Mouse (Mus musculus): ENCODE data around the gene Nek1. TPM values are rescaled to one million over a fixed set of nuclear protein-coding genes. Genes with fewer than 3 reads are reported as not detected.

Nek1 gene
- polyA plus RNA-seq, 1 experiment, result 1.5 TPM

DNA sequence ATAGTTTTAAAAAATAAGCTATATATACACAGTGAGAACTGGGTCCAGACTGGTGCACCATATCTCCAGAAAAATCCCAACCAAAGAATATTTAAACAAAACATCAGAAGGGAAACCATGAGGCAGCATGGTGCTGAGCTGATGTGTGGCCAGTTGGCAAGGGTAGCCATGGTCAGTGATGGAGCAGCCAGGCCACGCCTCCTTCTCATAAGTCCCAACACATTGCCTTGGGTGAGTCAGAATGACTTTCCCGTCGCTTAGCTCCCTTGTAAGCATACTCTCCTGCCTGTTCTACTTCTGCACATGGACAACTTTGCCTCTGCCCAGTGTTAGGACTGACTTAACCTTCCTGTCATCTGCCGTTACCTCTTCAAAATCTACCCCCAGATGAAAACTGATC lies 118.9 kb downstream of the Nek1 start:
- H3K4me3 ChIP-seq (ENCODE audit: insufficient read depth, poor library complexity, severe bottlenecking), result no peak overlapping the region
- H3K79me3 ChIP-seq (ENCODE audit: low read depth), result no peaks in the 10 kb centered on the region
- H3K27me3 ChIP-seq (ENCODE audit: control insufficient read depth, insufficient read depth, insufficient read length), result no peaks in the 10 kb centered on the region
- no peak for TF ChIP-seq MYOG (IDR thresholded peaks at IDR 0.05; ENCODE audit: control insufficient read depth, extremely low read depth, insufficient read length)
- TF ChIP-seq MAX (IDR thresholded peaks at IDR 0.05), result no peak
- TF ChIP-seq CEBPB (IDR thresholded peaks at IDR 0.05; ENCODE audit: low read depth), result no peak
- no peak for TF ChIP-seq USF1 (IDR thresholded peaks at IDR 0.05; ENCODE audit: low read depth)
- TF ChIP-seq CTCF (IDR thresholded peaks at IDR 0.05; ENCODE audit: control insufficient read depth, insufficient read depth, insufficient read length), result no peak
- TF ChIP-seq FOSL1 (IDR thresholded peaks at IDR 0.05; ENCODE audit: insufficient read depth, low read length, poor library complexity, severe bottlenecking), result no peak
- no peak for TF ChIP-seq MYOD1 (IDR thresholded peaks at IDR 0.05; ENCODE audit: control insufficient read depth, insufficient read length, low read depth)
- peaks cover 2% of the 10 kb centered on the region for H3K36me3 ChIP-seq (ENCODE audit: control insufficient read depth, insufficient read depth)
- no peak overlapping the region for H3ac ChIP-seq (ENCODE audit: control insufficient read depth, insufficient read length, low read depth)
- no peaks in the 10 kb centered on the region for H3K79me2 ChIP-seq (ENCODE audit: control insufficient read depth, insufficient read depth)

DNA sequence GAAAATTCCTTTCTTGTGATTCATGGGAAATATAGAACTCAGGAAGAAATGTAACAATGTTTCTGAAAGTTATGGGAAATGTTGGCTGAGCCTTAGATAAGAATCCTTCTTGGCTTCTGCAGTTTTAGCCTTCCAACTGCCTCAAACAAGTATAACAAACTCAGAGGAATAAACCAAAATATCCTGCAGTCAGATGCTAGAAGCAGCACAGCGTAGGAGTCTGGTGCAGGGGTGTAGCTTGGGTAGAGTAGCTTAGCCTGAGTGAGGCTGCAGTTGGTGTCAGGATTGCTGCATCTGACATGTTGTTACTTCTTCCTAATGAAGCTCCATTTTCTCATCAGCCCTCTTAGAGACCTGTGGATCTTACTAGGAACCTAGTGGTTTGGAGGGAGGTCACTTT lies 128.6 kb downstream of the Nek1 start:
- TF ChIP-seq MAX (IDR thresholded peaks at IDR 0.05), result no peak
- no peak for TF ChIP-seq CEBPB (IDR thresholded peaks at IDR 0.05; ENCODE audit: low read depth)
- no peak for TF ChIP-seq USF1 (IDR thresholded peaks at IDR 0.05; ENCODE audit: low read depth)
- no peak for TF ChIP-seq MYOD1 (IDR thresholded peaks at IDR 0.05; ENCODE audit: control insufficient read depth, insufficient read length, low read depth)
- TF ChIP-seq CTCF (IDR thresholded peaks at IDR 0.05; ENCODE audit: control insufficient read depth, insufficient read depth, insufficient read length), result no peak
- TF ChIP-seq FOSL1 (IDR thresholded peaks at IDR 0.05; ENCODE audit: insufficient read depth, low read length, poor library complexity, severe bottlenecking), result no peak
- TF ChIP-seq MYOG (IDR thresholded peaks at IDR 0.05; ENCODE audit: control insufficient read depth, extremely low read depth, insufficient read length), result no peak
- Histone ChIP-seq H3K79me3 (ENCODE audit: low read depth) (no peaks in the 10 kb centered on the region), H3ac (ENCODE audit: control insufficient read depth, insufficient read length, low read depth) (no peak overlapping the region), H3K79me2 (ENCODE audit: control insufficient read depth, insufficient read depth) (no peaks in the 10 kb centered on the region), H3K36me3 (ENCODE audit: control insufficient read depth, insufficient read depth) (peaks cover 3% of the 10 kb centered on the region), H3K4me3 (ENCODE audit: insufficient read depth, poor library complexity, severe bottlenecking) (no peak overlapping the region), H3K27me3 (ENCODE audit: control insufficient read depth, insufficient read depth, insufficient read length) (no peaks in the 10 kb centered on the region)

DNA sequence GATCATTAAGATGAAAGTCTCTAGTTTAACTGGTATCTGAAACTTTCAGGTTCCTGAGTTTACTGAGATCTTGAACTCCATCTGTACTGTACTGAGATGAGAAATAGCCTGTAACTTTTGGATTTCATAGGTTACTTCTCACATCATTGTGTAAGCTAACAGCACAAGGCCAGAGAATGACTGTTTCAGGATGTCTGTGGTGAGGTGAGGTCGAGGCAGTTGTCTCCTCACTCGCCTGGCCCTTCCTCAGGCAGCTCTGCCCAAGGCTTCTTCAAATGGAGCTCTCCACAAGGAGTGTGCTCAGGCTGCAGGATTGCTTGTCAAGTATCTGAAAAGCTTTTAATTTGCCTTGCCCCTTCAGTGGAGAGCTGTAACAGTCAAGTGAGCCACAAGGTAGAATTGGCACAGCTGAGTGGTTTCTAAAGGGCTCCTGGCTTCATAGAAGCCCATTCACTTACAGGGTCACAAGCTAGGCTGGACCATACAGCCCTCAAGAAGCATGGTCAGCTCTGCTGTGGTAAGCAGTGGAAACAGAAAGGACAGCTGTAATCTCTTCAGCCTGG lies 134.4 kb downstream of the Nek1 start:
- Histone ChIP-seq H3K79me3 (ENCODE audit: low read depth) (no peaks in the 10 kb centered on the region), H3K27me3 (ENCODE audit: control insufficient read depth, insufficient read depth, insufficient read length) (no peaks in the 10 kb centered on the region), H3K36me3 (ENCODE audit: control insufficient read depth, insufficient read depth) (peaks cover 3% of the 10 kb centered on the region), H3ac (ENCODE audit: control insufficient read depth, insufficient read length, low read depth) (no peak overlapping the region), H3K79me2 (ENCODE audit: control insufficient read depth, insufficient read depth) (no peaks in the 10 kb centered on the region), H3K4me3 (ENCODE audit: insufficient read depth, poor library complexity, severe bottlenecking) (no peak overlapping the region)
- no peak for TF ChIP-seq FOSL1 (IDR thresholded peaks at IDR 0.05; ENCODE audit: insufficient read depth, low read length, poor library complexity, severe bottlenecking)
- no peak for TF ChIP-seq USF1 (IDR thresholded peaks at IDR 0.05; ENCODE audit: low read depth)
- no peak for TF ChIP-seq MYOG (IDR thresholded peaks at IDR 0.05; ENCODE audit: control insufficient read depth, extremely low read depth, insufficient read length)
- TF ChIP-seq MAX (IDR thresholded peaks at IDR 0.05), result no peak
- no peak for TF ChIP-seq CEBPB (IDR thresholded peaks at IDR 0.05; ENCODE audit: low read depth)
- TF ChIP-seq CTCF (IDR thresholded peaks at IDR 0.05; ENCODE audit: control insufficient read depth, insufficient read depth, insufficient read length), result no peak
- TF ChIP-seq MYOD1 (IDR thresholded peaks at IDR 0.05; ENCODE audit: control insufficient read depth, insufficient read length, low read depth), result no peak

DNA sequence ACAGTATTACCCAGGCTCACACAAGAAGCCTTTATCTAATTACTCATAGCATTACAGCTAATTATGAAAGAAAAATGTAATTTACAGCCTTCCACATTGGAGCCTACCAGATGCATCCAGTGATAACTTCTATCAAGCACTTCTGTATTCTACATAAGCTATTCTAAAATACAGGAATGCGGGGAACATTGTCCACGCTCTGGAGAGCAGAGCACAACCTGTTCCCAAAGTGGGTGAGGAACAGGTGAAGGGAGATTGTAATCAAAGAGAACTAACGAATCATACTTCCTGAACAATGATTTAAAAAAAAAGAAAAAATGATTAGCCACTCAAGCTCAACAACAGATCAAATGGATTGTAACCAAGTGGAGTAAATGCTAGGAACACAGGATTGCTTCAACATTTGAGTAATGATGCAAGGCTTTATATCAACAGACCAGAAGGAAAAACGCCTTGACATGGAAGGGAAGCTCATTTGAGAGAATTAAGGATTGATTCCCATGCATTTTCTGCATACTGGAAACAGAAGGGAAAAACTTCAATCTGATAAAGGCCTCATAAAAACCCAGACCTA lies 139.7 kb downstream of the Nek1 start:
- Histone ChIP-seq H3K4me3 (ENCODE audit: insufficient read depth, poor library complexity, severe bottlenecking) (no peak overlapping the region), H3K36me3 (ENCODE audit: control insufficient read depth, insufficient read depth) (no peaks in the 10 kb centered on the region)
- TF ChIP-seq MYOG (IDR thresholded peaks at IDR 0.05; ENCODE audit: control insufficient read depth, extremely low read depth, insufficient read length), result no peak
- TF ChIP-seq FOSL1 (IDR thresholded peaks at IDR 0.05; ENCODE audit: insufficient read depth, low read length, poor library complexity, severe bottlenecking), result no peak
- no peak for TF ChIP-seq CTCF (IDR thresholded peaks at IDR 0.05; ENCODE audit: control insufficient read depth, insufficient read depth, insufficient read length)
- TF ChIP-seq MYOD1 (IDR thresholded peaks at IDR 0.05; ENCODE audit: control insufficient read depth, insufficient read length, low read depth), result no peak
- no peak for TF ChIP-seq MAX (IDR thresholded peaks at IDR 0.05)
- TF ChIP-seq USF1 (IDR thresholded peaks at IDR 0.05; ENCODE audit: low read depth), result no peak
- TF ChIP-seq CEBPB (IDR thresholded peaks at IDR 0.05; ENCODE audit: low read depth), result no peak

GRCm38 (mm10) chr8:61141869-61142268 lies 148.9 kb downstream of the Nek1 start:
- H3K27me3 ChIP-seq (ENCODE audit: control insufficient read depth, insufficient read depth, insufficient read length), result no peaks in the 10 kb centered on the region
- H3K79me2 ChIP-seq (ENCODE audit: control insufficient read depth, insufficient read depth), result no peaks in the 10 kb centered on the region
- H3K4me3 ChIP-seq (ENCODE audit: insufficient read depth, poor library complexity, severe bottlenecking), result no peak overlapping the region
- TF ChIP-seq CEBPB (IDR thresholded peaks at IDR 0.05; ENCODE audit: low read depth) (no peak), CTCF (IDR thresholded peaks at IDR 0.05; ENCODE audit: control insufficient read depth, insufficient read depth, insufficient read length) (no peak), MYOD1 (IDR thresholded peaks at IDR 0.05; ENCODE audit: control insufficient read depth, insufficient read length, low read depth) (no peak), USF1 (IDR thresholded peaks at IDR 0.05; ENCODE audit: low read depth) (no peak), FOSL1 (IDR thresholded peaks at IDR 0.05; ENCODE audit: insufficient read depth, low read length, poor library complexity, severe bottlenecking) (no peak), MYOG (IDR thresholded peaks at IDR 0.05; ENCODE audit: control insufficient read depth, extremely low read depth, insufficient read length) (no peak), MAX (IDR thresholded peaks at IDR 0.05) (no peak)
- no peaks in the 10 kb centered on the region for H3K36me3 ChIP-seq (ENCODE audit: control insufficient read depth, insufficient read depth)
- H3K79me3 ChIP-seq (ENCODE audit: low read depth), result no peaks in the 10 kb centered on the region
- H3ac ChIP-seq (ENCODE audit: control insufficient read depth, insufficient read length, low read depth), result no peak overlapping the region

More for the DNA sequence above, 139.7 kb downstream of the Nek1 start:
- H3K27me3 ChIP-seq (ENCODE audit: control insufficient read depth, insufficient read depth, insufficient read length), result no peaks in the 10 kb centered on the region
- H3K79me3 ChIP-seq (ENCODE audit: low read depth), result no peaks in the 10 kb centered on the region
- H3K79me2 ChIP-seq (ENCODE audit: control insufficient read depth, insufficient read depth), result no peaks in the 10 kb centered on the region
- H3ac ChIP-seq (ENCODE audit: control insufficient read depth, insufficient read length, low read depth), result no peak overlapping the region
